Mouse (Mus musculus) embryonic facial prominence, embryonic 15.5 days (tissue): ENCODE measurements around the gene Vmn1r75. TPM values are rescaled to one million over a fixed set of nuclear protein-coding genes. Genes with fewer than 3 reads are reported as not detected.

Source experiments
- ATAC-seq: fragments of 200-750 bp; cut with Nextera tagmentation; 2 replicates; pipeline ENCODE4 v1.8.0; 2017; ENCODE audit warnings: low read depth, moderate TSS enrichment; ENCODE audit not compliant: insufficient number of reproducible peaks, low FRiP score, low TSS enrichment
- H3K27ac ChIP-seq: fragments of 300-500 bp; sonication (generic); replicated peaks from 2 replicates; pipeline ENCODE4 v1.5.1; 2015; ENCODE audit warnings: mild to moderate bottlenecking, inconsistent platforms
- H3K27me3 ChIP-seq: fragments of 300-500 bp; sonication (generic); 2 replicates; pipeline ENCODE4 v1.6.1; 2015; ENCODE audit warnings: inconsistent platforms
- H3K36me3 ChIP-seq: fragments of 300-500 bp; sonication (generic); 2 replicates; pipeline ENCODE4 v1.6.1; 2015; ENCODE audit warnings: mild to moderate bottlenecking, inconsistent platforms
- H3K4me1 ChIP-seq: fragments of 300-500 bp; sonication (generic); 2 replicates; pipeline ENCODE4 v1.6.1; 2015; ENCODE audit warnings: inconsistent platforms
- H3K4me2 ChIP-seq: fragments of 300-500 bp; sonication (generic); replicated peaks from 2 replicates; pipeline ENCODE4 v1.6.1; 2015; ENCODE audit warnings: mild to moderate bottlenecking, inconsistent platforms
- H3K4me3 ChIP-seq: fragments of 300-500 bp; sonication (generic); replicated peaks from 2 replicates; pipeline ENCODE4 v1.5.1; 2015; ENCODE audit warnings: mild to moderate bottlenecking, inconsistent platforms
- H3K9ac ChIP-seq: fragments of 300-500 bp; sonication (generic); 2 replicates; pipeline ENCODE4 v1.6.1; 2015; ENCODE audit warnings: inconsistent platforms
- H3K9me3 ChIP-seq: fragments of 300-500 bp; sonication (generic); replicated peaks from 2 replicates; pipeline ENCODE4 v1.6.1; 2016; ENCODE audit warnings: inconsistent platforms
- WGBS: fragments of 180-500 bp; shearing (Covaris S2); methylation state at CpG from one replicate; pipeline ENCODE4 v1.1.7; 2015; 5-methylcytosine and 5-hydroxymethylcytosine counted together
- polyA plus RNA-seq: library from polyadenylated mRNA; unstranded; fragments of >200 nt; fragmentation: Nextera tagmentation; extraction: Ambion mirVana; gene quantifications from 2 replicates; pipeline ENCODE4 v1.2.1, GENCODE M21; 2015

Vmn1r75 gene
- not detected in 2 replicates for polyA plus RNA-seq

DNA sequence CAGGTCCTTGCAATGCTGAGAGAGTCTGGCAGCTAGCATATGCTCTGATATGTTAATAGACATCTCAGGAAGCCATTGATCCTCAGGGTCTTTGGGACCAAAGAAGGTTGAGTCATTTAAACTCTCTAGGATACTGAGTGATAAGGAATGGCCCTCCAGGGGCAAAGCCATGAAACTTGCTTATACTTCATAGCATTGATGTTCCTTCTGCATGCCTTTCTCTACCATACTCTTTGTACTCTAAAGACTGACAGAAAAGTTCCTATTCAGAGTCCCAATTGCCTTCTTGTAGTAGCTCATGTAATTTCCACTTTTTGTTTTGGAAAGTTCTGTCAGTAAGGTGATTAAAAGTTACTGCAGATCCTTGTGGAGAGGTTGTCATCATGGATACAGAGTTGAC lies at the start of gene Vmn1r75:
Vmn1r75 (plus strand) TSS at position 301 of the 400 bp plus-strand sequence.
- H3K4me1 ChIP-seq = no peaks in the 10 kb centered on the region
- no peaks in the 10 kb centered on the region for H3K27me3 ChIP-seq
- H3K4me3 ChIP-seq = no peak within 1 kb of the TSS
- H3K4me2 ChIP-seq = no peak within 1 kb of the TSS
- no peak within 1 kb of the TSS for H3K27ac ChIP-seq
- peaks cover 5% of the 10 kb centered on the region; the same call in 1 of the 2 replicates for H3K9me3 ChIP-seq
- ATAC-seq = no peak
- no peaks in the 10 kb centered on the region for H3K36me3 ChIP-seq
- no peak within 1 kb of the TSS for H3K9ac ChIP-seq

DNA sequence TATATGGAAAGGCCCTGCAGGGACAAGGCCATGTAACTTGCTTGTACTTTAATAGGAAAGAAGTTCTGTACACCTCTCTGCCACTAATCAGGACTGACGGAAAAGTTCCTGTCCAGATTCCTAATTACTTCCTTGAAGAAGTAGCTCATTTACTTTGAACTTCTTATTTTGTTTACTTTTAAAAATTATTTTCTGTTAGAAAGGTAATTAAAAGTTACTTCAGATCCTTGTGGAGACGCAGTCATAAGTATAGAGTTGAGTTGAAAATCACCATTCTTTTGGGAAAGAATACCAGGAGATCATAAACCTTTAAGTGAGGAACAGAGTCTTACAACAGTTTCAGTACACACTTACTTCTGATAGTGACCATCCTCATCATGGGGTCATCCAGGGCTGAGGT lies 40.8 kb upstream of the Vmn1r75 start, which contains the start of gene Vmn1r74:
Vmn1r74 (plus strand) TSS at position 301 of the 400 bp plus-strand sequence.
- Histone ChIP-seq H3K36me3 (no peaks in the 10 kb centered on the region), H3K4me3 (no peak within 1 kb of the TSS), H3K27me3 (no peaks in the 10 kb centered on the region), H3K9ac (no peak within 1 kb of the TSS), H3K27ac (no peak within 1 kb of the TSS), H3K4me2 (no peak within 1 kb of the TSS), H3K9me3 (peaks cover 5% of the 10 kb centered on the region; the same call in 1 of the 2 replicates), H3K4me1 (no peaks in the 10 kb centered on the region)
- ATAC-seq = no peak
- 73% methylated on average over 2 of the region's 2 CpGs for WGBS

Other genes with a start within 250 kb of the Vmn1r75 start
- gene Vmn1r72, start 194.5 kb upstream of the Vmn1r75 start, polyA plus RNA-seq = not detected in 2 replicates
- 0.05 TPM in 1 of 2 replicates, not detected in the other for gene Vmn1r73, start 144.4 kb upstream of the Vmn1r75 start, polyA plus RNA-seq
- gene Vmn1r74, start 40.6 kb upstream of the Vmn1r75 start, polyA plus RNA-seq = not detected in 2 replicates
- not detected in 2 replicates for gene Vmn1r76, start 63.6 kb downstream of the Vmn1r75 start, polyA plus RNA-seq
- gene Vmn1r77, start 162.1 kb downstream of the Vmn1r75 start, polyA plus RNA-seq = not detected in 2 replicates